ENCODE assay signal across 8 mouse cellular contexts in genomic region chr4:137369954-137370750, GRCm38 (mm10). TPM values are rescaled to one million over a fixed set of nuclear protein-coding genes. Genes with fewer than 3 reads are reported as not detected.
DNase-seq lines count a peak whose midpoint lies in the region; ATAC-seq and TF ChIP-seq lines count a peak whose summit lies in the region.

No protein-coding gene starts in this region.

- peak overlapping the region; percentile 77 for H3K9ac ChIP-seq in heart, embryonic 12.5 days
- H3K9ac ChIP-seq in kidney, embryonic 14.5 days (ENCODE audit: low read depth, low read length): peak overlapping the region; percentile 31
- H3K9ac ChIP-seq in lung, embryonic 15.5 days: peak overlapping the region; percentile 51

- ATAC-seq in heart, embryonic 12.5 days (ENCODE audit: insufficient number of reproducible peaks, low FRiP score): peak; percentile 81
- ATAC-seq in kidney, embryonic 14.5 days (ENCODE audit: low FRiP score, low TSS enrichment): peak; percentile 65; the same call in 1 of the 2 replicates
- peak; percentile 53; the same call in 1 of the 2 replicates for ATAC-seq in lung, embryonic 15.5 days (ENCODE audit: borderline replicate concordance, extremely low read depth, low FRiP score, low TSS enrichment)

- H3K27me3 ChIP-seq in spleen, adult 2 months (ENCODE audit: control insufficient read depth, insufficient read depth, low read length): no peaks in the 10 kb centered on the region
- no peaks in the 10 kb centered on the region for H3K27me3 ChIP-seq in heart, embryonic 12.5 days (replicated peaks)
- H3K27me3 ChIP-seq in kidney, embryonic 14.5 days (ENCODE audit: control insufficient read depth, insufficient read depth, low read length): no peaks in the 10 kb centered on the region
- H3K27me3 ChIP-seq in lung, embryonic 15.5 days: no peaks in the 10 kb centered on the region

- peak overlapping the region; percentile 16; the same call in 1 of the 2 replicates for H3K4me3 ChIP-seq in spleen, adult 2 months (ENCODE audit: extremely low read depth, insufficient read depth, insufficient read length)
- H3K4me3 ChIP-seq in heart, embryonic 12.5 days: peak overlapping the region; percentile 52
- peak overlapping the region; percentile 23 for H3K4me3 ChIP-seq in kidney, embryonic 14.5 days (ENCODE audit: low read length)
- H3K4me3 ChIP-seq in lung, embryonic 15.5 days: peak overlapping the region; percentile 38
- H3K4me3 ChIP-seq in olfactory bulb, adult 2 months (ENCODE audit: insufficient read depth, low read depth, low read length): peak overlapping the region; percentile 24; the same call in 1 of the 2 replicates

- H3K4me1 ChIP-seq in spleen, adult 2 months (ENCODE audit: control insufficient read depth, insufficient read depth, insufficient read length): peaks cover 39% of the 10 kb centered on the region; the same call in 1 of the 2 replicates
- peaks cover 41% of the 10 kb centered on the region for H3K4me1 ChIP-seq in heart, embryonic 12.5 days (replicated peaks)
- peaks cover 15% of the 10 kb centered on the region for H3K4me1 ChIP-seq in kidney, embryonic 14.5 days (ENCODE audit: control insufficient read depth, insufficient read depth, low read length)
- H3K4me1 ChIP-seq in lung, embryonic 15.5 days: peaks cover 21% of the 10 kb centered on the region
- H3K4me1 ChIP-seq in olfactory bulb, adult 2 months (ENCODE audit: control insufficient read depth, insufficient read depth, low read length): peaks cover 21% of the 10 kb centered on the region

- TF ChIP-seq CTCF in spleen, adult 2 months (IDR thresholded peaks at IDR 0.05; ENCODE audit: extremely low read depth, insufficient read depth, insufficient read length, insufficient replicate concordance): no peak
- no peak for TF ChIP-seq CTCF in olfactory bulb, adult 2 months (IDR thresholded peaks at IDR 0.05; ENCODE audit: insufficient read depth, low read depth, low read length)

- peak overlapping the region; percentile 71 for H3K27ac ChIP-seq in spleen, adult 2 months (ENCODE audit: insufficient read depth, low read length)
- peak overlapping the region; percentile 12 for H3K27ac ChIP-seq in heart, embryonic 12.5 days (ENCODE audit: poor library complexity, severe bottlenecking)
- H3K27ac ChIP-seq in kidney, embryonic 14.5 days (ENCODE audit: low read depth, low read length): no peak overlapping the region
- peak overlapping the region; percentile 22; the same call in 1 of the 2 replicates for H3K27ac ChIP-seq in lung, embryonic 15.5 days
- no peak overlapping the region for H3K27ac ChIP-seq in olfactory bulb, adult 2 months (ENCODE audit: insufficient read depth, low read depth, low read length)

- DNase-seq in spleen, adult 2 months (ENCODE audit: low read depth in 1 of 2, low spot score in 2 of 2): peak in 1 of 2 experiments; percentile 44
- DNase-seq in spleen, adult 12 weeks (ENCODE audit: low spot score): no peak
- DNase-seq in embryo, embryonic 10.5 days (ENCODE audit: low spot score): peak; percentile 75
- no peak for DNase-seq in thymus, postnatal 0 days (ENCODE audit: low spot score)

- H3K9me3 ChIP-seq in heart, embryonic 12.5 days (replicated peaks): no peaks in the 10 kb centered on the region
- no peaks in the 10 kb centered on the region for H3K9me3 ChIP-seq in kidney, embryonic 14.5 days (ENCODE audit: control insufficient read depth, low read length)
- H3K9me3 ChIP-seq in lung, embryonic 15.5 days: no peaks in the 10 kb centered on the region

- no peak for TF ChIP-seq POLR2A in spleen, adult 2 months (IDR thresholded peaks at IDR 0.05; ENCODE audit: low read depth, low read length)
- no peak for TF ChIP-seq POLR2A in olfactory bulb, adult 2 months (IDR thresholded peaks at IDR 0.05; ENCODE audit: insufficient read depth, low read depth, low read length)

- 42% methylated on average over 29 of the region's 29 CpGs for WGBS in spleen, adult 2 months
- 9% methylated on average over 28 of the region's 29 CpGs for WGBS in heart, embryonic 12.5 days
- WGBS in kidney, embryonic 14.5 days: 13% methylated on average over 28 of the region's 29 CpGs
- WGBS in lung, embryonic 15.5 days: 6% methylated on average over 29 of the region's 29 CpGs
- WGBS in olfactory bulb, adult 2 months: 9% methylated on average over 28 of the region's 29 CpGs

- H3K36me3 ChIP-seq in spleen, adult 2 months (ENCODE audit: control insufficient read depth, insufficient read depth, low read length): no peaks in the 10 kb centered on the region
- H3K36me3 ChIP-seq in heart, embryonic 12.5 days: no peaks in the 10 kb centered on the region
- H3K36me3 ChIP-seq in kidney, embryonic 14.5 days (ENCODE audit: control insufficient read depth, insufficient read depth, low read length): no peaks in the 10 kb centered on the region
- H3K36me3 ChIP-seq in lung, embryonic 15.5 days: no peaks in the 10 kb centered on the region

- peak overlapping the region; percentile 92 for H3K4me2 ChIP-seq in heart, embryonic 12.5 days
- H3K4me2 ChIP-seq in kidney, embryonic 14.5 days (replicated peaks; ENCODE audit: low read depth, low read length): peak overlapping the region; percentile 57
- H3K4me2 ChIP-seq in lung, embryonic 15.5 days: peak overlapping the region; percentile 76

RNA-seq across cellular contexts. Expression of gene Cdc42, which starts 12.6 kb away (rescaled TPM):
- polyA plus RNA-seq in spleen, adult 2 months (2012; rRNA removed): 42.1 and 55.5 TPM in 2 replicates
- 528 and 544 TPM in 2 replicates for polyA plus RNA-seq in heart, embryonic 12.5 days (2016; fragmentation: Nextera tagmentation; extraction: Ambion mirVana)
- 657 and 680 TPM in 2 replicates for polyA plus RNA-seq in kidney, embryonic 14.5 days (2014; fragmentation: Nextera tagmentation; extraction: Ambion mirVana)
- 701 and 709 TPM in 2 replicates for polyA plus RNA-seq in lung, embryonic 15.5 days (2015; fragmentation: Nextera tagmentation; extraction: Ambion mirVana)
- polyA plus RNA-seq in olfactory bulb, adult 2 months (2012; ENCODE audit: insufficient read depth, insufficient read length, low replicate concordance, missing spikeins): 274 TPM in 1 of 2 replicates, not detected in the other
- 536 and 561 TPM in 2 replicates for polyA plus RNA-seq in thymus, postnatal 0 days (2015; fragmentation: Nextera tagmentation; extraction: Ambion mirVana)

RNA-seq across cellular contexts. Expression of gene Cela3a, which starts 39.4 kb away (rescaled TPM):
- 3.2 and 4.9 TPM in 2 replicates for polyA plus RNA-seq in spleen, adult 2 months (2012; rRNA removed)
- polyA plus RNA-seq in heart, embryonic 12.5 days (2016; fragmentation: Nextera tagmentation; extraction: Ambion mirVana): not detected in 2 replicates
- polyA plus RNA-seq in kidney, embryonic 14.5 days (2014; fragmentation: Nextera tagmentation; extraction: Ambion mirVana): not detected in 2 replicates
- not detected in 2 replicates for polyA plus RNA-seq in lung, embryonic 15.5 days (2015; fragmentation: Nextera tagmentation; extraction: Ambion mirVana)
- polyA plus RNA-seq in olfactory bulb, adult 2 months (2012; ENCODE audit: insufficient read depth, insufficient read length, low replicate concordance, missing spikeins): not detected in 2 replicates
- polyA plus RNA-seq in thymus, postnatal 0 days (2015; fragmentation: Nextera tagmentation; extraction: Ambion mirVana): not detected in 2 replicates

Comparison
In these comparisons a context has a peak if more than half of its experiments do, and no peak if none do; other contexts are left out.
1. H3K27ac ChIP-seq: peak in spleen, adult 2 months (single experiment), heart, embryonic 12.5 days (single experiment) and lung, embryonic 15.5 days (single experiment); none in kidney, embryonic 14.5 days (single experiment) and olfactory bulb, adult 2 months (single experiment).
2. Peak in every context shown above with its lines, with median percentiles within 50 percentile points of each other: H3K4me3 ChIP-seq, ATAC-seq, H3K4me2 ChIP-seq and H3K9ac ChIP-seq.